Mouse (Mus musculus): ENCODE results near the gene 1520401A03Rik. TPM values are rescaled to one million over a fixed set of nuclear protein-coding genes. Genes with fewer than 3 reads are reported as not detected.
A peak's percentile ranks its signal among the peaks of the same experiment; 100 is the strongest.

The 1520401A03Rik gene
- total and polyA plus RNA-seq, 3 experiments, result 0.02 to 0.05 TPM; not detected in 1

- H3K4me1 ChIP-seq (ENCODE audit: insufficient read depth, low read depth, low read length), result peaks cover 59% of the 10 kb centered on the region
- TF ChIP-seq GATA1 (IDR thresholded peaks at IDR 0.05; ENCODE audit: borderline replicate concordance, low read length) (no peak), POLR2AphosphoS5 (IDR thresholded peaks at IDR 0.05; ENCODE audit: insufficient replicate concordance, low read depth, low read length) (no peak)
Observed at GRCm38 (mm10) chr17:23745301-23746251, 23.0 kb upstream of the 1520401A03Rik start, which contains the start of gene Kremen2. Gene Kremen2 (minus strand): TSS chr17:23745833.

GRCm38 (mm10) chr17:23744651-23745050, 22.1 kb upstream of the 1520401A03Rik start:
- Histone ChIP-seq H3K4me1 (ENCODE audit: insufficient read depth, low read depth, low read length) (peaks cover 67% of the 10 kb centered on the region), H3K27me3 (ENCODE audit: insufficient read depth, low read length) (peaks cover 75% of the 10 kb centered on the region)
- no peak for ATAC-seq (ENCODE audit: extremely low read depth, insufficient number of reproducible peaks, low FRiP score, poor library complexity, severe bottlenecking)

More at GRCm38 (mm10) chr17:23745301-23746251, 23.0 kb upstream of the 1520401A03Rik start, which contains the start of gene Kremen2:
- DNase-seq (ENCODE audit: low spot score) (no peak), ATAC-seq (ENCODE audit: extremely low read depth, insufficient number of reproducible peaks, low FRiP score, poor library complexity, severe bottlenecking) (no peak)
- Histone ChIP-seq H3K4me3 (ENCODE audit: low read depth, low read length) (peak within 1 kb of the TSS; percentile 62; the same call in 1 of the 2 replicates), H3K9me3 (replicated peaks) (no peaks in the 10 kb centered on the region), H3K36me3 (replicated peaks) (no peaks in the 10 kb centered on the region), H3K27me3 (ENCODE audit: insufficient read depth, low read length) (peaks cover 65% of the 10 kb centered on the region)

GRCm38 (mm10) chr17:23744076-23744475, 21.5 kb upstream of the 1520401A03Rik start:
- Histone ChIP-seq H3K4me1 (ENCODE audit: insufficient read depth, low read depth, low read length) (peaks cover 66% of the 10 kb centered on the region), H3K4me3 (ENCODE audit: low read depth, low read length) (no peak overlapping the region), H3K9me3 (replicated peaks) (no peaks in the 10 kb centered on the region), H3K27me3 (ENCODE audit: insufficient read depth, low read length) (peaks cover 80% of the 10 kb centered on the region), H3K36me3 (replicated peaks) (no peaks in the 10 kb centered on the region)
- no peak for DNase-seq (ENCODE audit: low spot score)
- TF ChIP-seq CTCF (IDR thresholded peaks at IDR 0.05; ENCODE audit: low read depth, low read length) (no peak), POLR2AphosphoS5 (IDR thresholded peaks at IDR 0.05; ENCODE audit: insufficient replicate concordance, low read depth, low read length) (no peak), GATA1 (IDR thresholded peaks at IDR 0.05; ENCODE audit: borderline replicate concordance, low read length) (no peak), TAL1 (conservative IDR thresholded peaks at IDR 0.05; ENCODE audit: low read depth, low read length) (no peak), GATA2 (IDR thresholded peaks at IDR 0.05; ENCODE audit: borderline replicate concordance, low read depth, low read length) (no peak)
- ATAC-seq (ENCODE audit: extremely low read depth, insufficient number of reproducible peaks, low FRiP score, poor library complexity, severe bottlenecking), result no peak

More at GRCm38 (mm10) chr17:23744651-23745050, 22.1 kb upstream of the 1520401A03Rik start:
- no peak for DNase-seq (ENCODE audit: low spot score)
- Histone ChIP-seq H3K9me3 (replicated peaks) (no peaks in the 10 kb centered on the region), H3K36me3 (replicated peaks) (no peaks in the 10 kb centered on the region), H3K4me3 (ENCODE audit: low read depth, low read length) (no peak overlapping the region)
- TF ChIP-seq CTCF (IDR thresholded peaks at IDR 0.05; ENCODE audit: low read depth, low read length) (no peak), TAL1 (conservative IDR thresholded peaks at IDR 0.05; ENCODE audit: low read depth, low read length) (no peak), GATA1 (IDR thresholded peaks at IDR 0.05; ENCODE audit: borderline replicate concordance, low read length) (no peak), GATA2 (IDR thresholded peaks at IDR 0.05; ENCODE audit: borderline replicate concordance, low read depth, low read length) (no peak), POLR2AphosphoS5 (IDR thresholded peaks at IDR 0.05; ENCODE audit: insufficient replicate concordance, low read depth, low read length) (no peak)

- no peak for ATAC-seq (ENCODE audit: extremely low read depth, insufficient number of reproducible peaks, low FRiP score, poor library complexity, severe bottlenecking)
- TF ChIP-seq GATA2 (IDR thresholded peaks at IDR 0.05; ENCODE audit: borderline replicate concordance, low read depth, low read length) (no peak), CTCF (IDR thresholded peaks at IDR 0.05; ENCODE audit: low read depth, low read length) (no peak), GATA1 (IDR thresholded peaks at IDR 0.05; ENCODE audit: borderline replicate concordance, low read length) (no peak), TAL1 (conservative IDR thresholded peaks at IDR 0.05; ENCODE audit: low read depth, low read length) (no peak), POLR2AphosphoS5 (IDR thresholded peaks at IDR 0.05; ENCODE audit: insufficient replicate concordance, low read depth, low read length) (no peak)
- no peak overlapping the region for H3K4me3 ChIP-seq (ENCODE audit: low read depth, low read length)
- DNase-seq (ENCODE audit: low spot score), result no peak
- H3K4me1 ChIP-seq (ENCODE audit: insufficient read depth, low read depth, low read length), result peaks cover 56% of the 10 kb centered on the region
- no peaks in the 10 kb centered on the region for H3K36me3 ChIP-seq (replicated peaks)
- no peaks in the 10 kb centered on the region for H3K9me3 ChIP-seq (replicated peaks)
- H3K27me3 ChIP-seq (ENCODE audit: insufficient read depth, low read length), result peaks cover 86% of the 10 kb centered on the region
Observed at GRCm38 (mm10) chr17:23742941-23743340, 20.4 kb upstream of the 1520401A03Rik start.

GRCm38 (mm10) chr17:23742210-23742793, 19.7 kb upstream of the 1520401A03Rik start:
- no peak for ATAC-seq (ENCODE audit: extremely low read depth, insufficient number of reproducible peaks, low FRiP score, poor library complexity, severe bottlenecking)
- DNase-seq (ENCODE audit: low spot score), result no peak
- H3K4me3 ChIP-seq (ENCODE audit: low read depth, low read length), result no peak overlapping the region
- H3K36me3 ChIP-seq (replicated peaks), result peaks cover 5% of the 10 kb centered on the region
- peaks cover 57% of the 10 kb centered on the region for H3K4me1 ChIP-seq (ENCODE audit: insufficient read depth, low read depth, low read length)
- H3K27me3 ChIP-seq (ENCODE audit: insufficient read depth, low read length), result peaks cover 88% of the 10 kb centered on the region
- TF ChIP-seq CTCF (IDR thresholded peaks at IDR 0.05; ENCODE audit: low read depth, low read length), result no peak
- TF ChIP-seq POLR2AphosphoS5 (IDR thresholded peaks at IDR 0.05; ENCODE audit: insufficient replicate concordance, low read depth, low read length), result no peak
- no peak for TF ChIP-seq GATA1 (IDR thresholded peaks at IDR 0.05; ENCODE audit: borderline replicate concordance, low read length)
- no peak for TF ChIP-seq GATA2 (IDR thresholded peaks at IDR 0.05; ENCODE audit: borderline replicate concordance, low read depth, low read length)
- no peak for TF ChIP-seq TAL1 (conservative IDR thresholded peaks at IDR 0.05; ENCODE audit: low read depth, low read length)
- H3K9me3 ChIP-seq (replicated peaks), result no peaks in the 10 kb centered on the region

Data from G1E (cell line).